Mouse (Mus musculus): ENCODE measurements around the gene Rpl35. TPM values are rescaled to one million over a fixed set of nuclear protein-coding genes. Genes with fewer than 3 reads are reported as not detected.
"Not testable (repeated sequence)": the region's sequence is repeated elsewhere in the genome, so short reads cannot be mapped to it uniquely, and the experiment has no call there.

Rpl35 gene
- polyA plus RNA-seq, 1 experiment: 1,492 TPM

- Histone ChIP-seq H3K36me3 (ENCODE audit: control insufficient read depth, insufficient read depth) (peaks cover 67% of the 10 kb centered on the region), H3K27me3 (ENCODE audit: control insufficient read depth, insufficient read depth, insufficient read length) (no peaks in the 10 kb centered on the region), H3K79me2 (ENCODE audit: control insufficient read depth, insufficient read depth) (peaks cover 16% of the 10 kb centered on the region), H3ac (ENCODE audit: control insufficient read depth, insufficient read length, low read depth) (no peak overlapping the region), H3K4me3 (ENCODE audit: insufficient read depth, poor library complexity, severe bottlenecking) (no peak overlapping the region), H3K79me3 (ENCODE audit: low read depth) (peaks cover 10% of the 10 kb centered on the region)
- no peak for TF ChIP-seq USF1 (IDR thresholded peaks at IDR 0.05; ENCODE audit: low read depth)
- no peak for TF ChIP-seq MYOG (IDR thresholded peaks at IDR 0.05; ENCODE audit: control insufficient read depth, extremely low read depth, insufficient read length)
- no peak for TF ChIP-seq MYOD1 (IDR thresholded peaks at IDR 0.05; ENCODE audit: control insufficient read depth, insufficient read length, low read depth)
- no peak for TF ChIP-seq CEBPB (IDR thresholded peaks at IDR 0.05; ENCODE audit: low read depth)
- no peak for TF ChIP-seq FOSL1 (IDR thresholded peaks at IDR 0.05; ENCODE audit: insufficient read depth, low read length, poor library complexity, severe bottlenecking)
- no peak for TF ChIP-seq CTCF (IDR thresholded peaks at IDR 0.05; ENCODE audit: control insufficient read depth, insufficient read depth, insufficient read length)
- no peak for TF ChIP-seq MAX (IDR thresholded peaks at IDR 0.05)
Measured at GRCm38 (mm10) chr2:39016581-39016980, 11.2 kb upstream of the Rpl35 start.

GRCm38 (mm10) chr2:39012768-39013279 is 7.4 kb upstream of the Rpl35 start:
- Histone ChIP-seq H3K27me3 (ENCODE audit: control insufficient read depth, insufficient read depth, insufficient read length) (no peaks in the 10 kb centered on the region), H3K79me2 (ENCODE audit: control insufficient read depth, insufficient read depth) (peaks cover 53% of the 10 kb centered on the region), H3K79me3 (ENCODE audit: low read depth) (peaks cover 35% of the 10 kb centered on the region), H3ac (ENCODE audit: control insufficient read depth, insufficient read length, low read depth) (no peak overlapping the region), H3K4me3 (ENCODE audit: insufficient read depth, poor library complexity, severe bottlenecking) (no peak overlapping the region), H3K36me3 (ENCODE audit: control insufficient read depth, insufficient read depth) (peaks cover 58% of the 10 kb centered on the region)
- TF ChIP-seq CEBPB (IDR thresholded peaks at IDR 0.05; ENCODE audit: low read depth): no peak
- no peak for TF ChIP-seq MAX (IDR thresholded peaks at IDR 0.05)
- TF ChIP-seq CTCF (IDR thresholded peaks at IDR 0.05; ENCODE audit: control insufficient read depth, insufficient read depth, insufficient read length): no peak
- TF ChIP-seq FOSL1 (IDR thresholded peaks at IDR 0.05; ENCODE audit: insufficient read depth, low read length, poor library complexity, severe bottlenecking): no peak
- no peak for TF ChIP-seq USF1 (IDR thresholded peaks at IDR 0.05; ENCODE audit: low read depth)
- TF ChIP-seq MYOD1 (IDR thresholded peaks at IDR 0.05; ENCODE audit: control insufficient read depth, insufficient read length, low read depth): no peak
- no peak for TF ChIP-seq MYOG (IDR thresholded peaks at IDR 0.05; ENCODE audit: control insufficient read depth, extremely low read depth, insufficient read length)

- H3ac ChIP-seq (ENCODE audit: control insufficient read depth, insufficient read length, low read depth): no peak overlapping the region
- peaks cover 50% of the 10 kb centered on the region for H3K36me3 ChIP-seq (ENCODE audit: control insufficient read depth, insufficient read depth)
- TF ChIP-seq CTCF (IDR thresholded peaks at IDR 0.05; ENCODE audit: control insufficient read depth, insufficient read depth, insufficient read length): no peak
- TF ChIP-seq FOSL1 (IDR thresholded peaks at IDR 0.05; ENCODE audit: insufficient read depth, low read length, poor library complexity, severe bottlenecking): no peak
- no peak for TF ChIP-seq USF1 (IDR thresholded peaks at IDR 0.05; ENCODE audit: low read depth)
- TF ChIP-seq MYOD1 (IDR thresholded peaks at IDR 0.05; ENCODE audit: control insufficient read depth, insufficient read length, low read depth): no peak
- no peak for TF ChIP-seq MAX (IDR thresholded peaks at IDR 0.05)
- TF ChIP-seq MYOG (IDR thresholded peaks at IDR 0.05; ENCODE audit: control insufficient read depth, extremely low read depth, insufficient read length): no peak
- TF ChIP-seq CEBPB (IDR thresholded peaks at IDR 0.05; ENCODE audit: low read depth): no peak
- no peaks in the 10 kb centered on the region for H3K27me3 ChIP-seq (ENCODE audit: control insufficient read depth, insufficient read depth, insufficient read length)
- H3K79me2 ChIP-seq (ENCODE audit: control insufficient read depth, insufficient read depth): peaks cover 56% of the 10 kb centered on the region
- no peak overlapping the region for H3K4me3 ChIP-seq (ENCODE audit: insufficient read depth, poor library complexity, severe bottlenecking)
- H3K79me3 ChIP-seq (ENCODE audit: low read depth): peaks cover 35% of the 10 kb centered on the region
Measured at GRCm38 (mm10) chr2:39011971-39012370, 6.5 kb upstream of the Rpl35 start.

GRCm38 (mm10) chr2:39011264-39011663 is 5.8 kb upstream of the Rpl35 start:
- peaks cover 37% of the 10 kb centered on the region for H3K79me3 ChIP-seq (ENCODE audit: low read depth)
- H3K27me3 ChIP-seq (ENCODE audit: control insufficient read depth, insufficient read depth, insufficient read length): no peaks in the 10 kb centered on the region
- TF ChIP-seq MAX (IDR thresholded peaks at IDR 0.05) (no peak), USF1 (IDR thresholded peaks at IDR 0.05; ENCODE audit: low read depth) (no peak), MYOD1 (IDR thresholded peaks at IDR 0.05; ENCODE audit: control insufficient read depth, insufficient read length, low read depth) (no peak), CTCF (IDR thresholded peaks at IDR 0.05; ENCODE audit: control insufficient read depth, insufficient read depth, insufficient read length) (no peak), MYOG (IDR thresholded peaks at IDR 0.05; ENCODE audit: control insufficient read depth, extremely low read depth, insufficient read length) (no peak), CEBPB (IDR thresholded peaks at IDR 0.05; ENCODE audit: low read depth) (no peak), FOSL1 (IDR thresholded peaks at IDR 0.05; ENCODE audit: insufficient read depth, low read length, poor library complexity, severe bottlenecking) (no peak)
- H3ac ChIP-seq (ENCODE audit: control insufficient read depth, insufficient read length, low read depth): no peak overlapping the region
- no peak overlapping the region for H3K4me3 ChIP-seq (ENCODE audit: insufficient read depth, poor library complexity, severe bottlenecking)
- H3K79me2 ChIP-seq (ENCODE audit: control insufficient read depth, insufficient read depth): peaks cover 63% of the 10 kb centered on the region
- H3K36me3 ChIP-seq (ENCODE audit: control insufficient read depth, insufficient read depth): peaks cover 44% of the 10 kb centered on the region

GRCm38 (mm10) chr2:39010144-39010543 is 4.7 kb upstream of the Rpl35 start:
- Histone ChIP-seq H3K79me2 (ENCODE audit: control insufficient read depth, insufficient read depth) (peaks cover 74% of the 10 kb centered on the region), H3K36me3 (ENCODE audit: control insufficient read depth, insufficient read depth) (peaks cover 32% of the 10 kb centered on the region), H3K79me3 (ENCODE audit: low read depth) (peaks cover 40% of the 10 kb centered on the region)
- H3ac ChIP-seq (ENCODE audit: control insufficient read depth, insufficient read length, low read depth); H3K4me3 ChIP-seq (ENCODE audit: insufficient read depth, poor library complexity, severe bottlenecking); H3K27me3 ChIP-seq (ENCODE audit: control insufficient read depth, insufficient read depth, insufficient read length): not testable (repeated sequence)

- no peaks in the 10 kb centered on the region for H3K27me3 ChIP-seq (ENCODE audit: control insufficient read depth, insufficient read depth, insufficient read length)
- peak overlapping the region; percentile 96 for H3ac ChIP-seq (ENCODE audit: control insufficient read depth, insufficient read length, low read depth)
- H3K4me3 ChIP-seq (ENCODE audit: insufficient read depth, poor library complexity, severe bottlenecking): peak overlapping the region; percentile 91
- no peak for TF ChIP-seq MYOD1 (IDR thresholded peaks at IDR 0.05; ENCODE audit: control insufficient read depth, insufficient read length, low read depth)
- no peak for TF ChIP-seq USF1 (IDR thresholded peaks at IDR 0.05; ENCODE audit: low read depth)
- H3K79me3 ChIP-seq (ENCODE audit: low read depth): peaks cover 49% of the 10 kb centered on the region
- peaks cover 24% of the 10 kb centered on the region for H3K36me3 ChIP-seq (ENCODE audit: control insufficient read depth, insufficient read depth)
- peaks cover 86% of the 10 kb centered on the region for H3K79me2 ChIP-seq (ENCODE audit: control insufficient read depth, insufficient read depth)
Measured at GRCm38 (mm10) chr2:39008954-39009365, 3.5 kb upstream of the Rpl35 start.
